Mouse (Mus musculus) MEL (cell line): ENCODE measurements at regions not wholly inside any gene's neighbourhood (a gene's known extent, or its start where the extent isn't known, plus 50 kb on each side); places are given as distances from the start of the nearest gene placed in this dataset.

Experiments used
- DNase-seq: peaks from one replicate; pipeline ENCODE4 v3.0.0; 2011; ENCODE audit warnings: low read depth, low spot score
- H3K27ac ChIP-seq: 2 replicates; pipeline ENCODE4 v1.5.1; 2012; ENCODE audit warnings: low read depth, mild to moderate bottlenecking, control low read depth, low read length, moderate library complexity; ENCODE audit not compliant: control insufficient read depth
- H3K27me3 ChIP-seq, 2 experiments: fragments of 150-350 bp in 1 of 2; sonication (generic) in 1 of 2; 2 replicates each; pipeline ENCODE4 v1.6.1; 2012; ENCODE audit warnings: low read length in 2 of 2, mild to moderate bottlenecking in 2 of 2, improper control_type of control experiment in 1 of 2, moderate library complexity in 1 of 2; ENCODE audit not compliant: insufficient read depth in 2 of 2, control insufficient read depth in 1 of 2
- H3K36me3 ChIP-seq, 2 experiments: 2 replicates each; pipeline ENCODE4 v1.6.1; 2012 to 2014; ENCODE audit warnings: low read length in 2 of 2, improper control_type of control experiment in 1 of 2, inconsistent platforms in 1 of 2, mild to moderate bottlenecking in 1 of 2; ENCODE audit not compliant: insufficient read depth in 2 of 2, control insufficient read depth in 1 of 2
- H3K4me1 ChIP-seq, 2 experiments: fragments of 150-350 bp in 1 of 2; sonication (generic) in 1 of 2; 2 replicates each; pipeline ENCODE4 v1.6.1; 2012; ENCODE audit warnings: low read length in 2 of 2, improper control_type of control experiment in 1 of 2, mild to moderate bottlenecking in 1 of 2; ENCODE audit not compliant: insufficient read depth in 2 of 2, control insufficient read depth in 1 of 2
- H3K4me3 ChIP-seq, 2 experiments: fragments of 150-350 bp in 1 of 2; sonication (generic) in 1 of 2; 2 replicates each; pipeline ENCODE4 v1.5.1; 2012; ENCODE audit warnings: low read depth in 2 of 2, low read length in 2 of 2, mild to moderate bottlenecking in 2 of 2, moderate library complexity in 2 of 2, control low read depth in 1 of 2, improper control_type of control experiment in 1 of 2; ENCODE audit not compliant: control insufficient read depth in 1 of 2, insufficient read depth in 1 of 2
- H3K79me2 ChIP-seq: 2 replicates; pipeline ENCODE4 v1.6.1; 2012; ENCODE audit warnings: mild to moderate bottlenecking, low read length, moderate library complexity; ENCODE audit not compliant: control insufficient read depth, poor library complexity, insufficient read depth
- H3K9ac ChIP-seq: 2 replicates; pipeline ENCODE4 v1.6.1; 2012; ENCODE audit warnings: low read depth, mild to moderate bottlenecking, control low read depth, low read length, moderate library complexity; ENCODE audit not compliant: control insufficient read depth, poor library complexity, severe bottlenecking
- H3K9me3 ChIP-seq: fragments of 150-350 bp; sonication (generic); replicated peaks from 2 replicates; pipeline ENCODE4 v1.6.1; 2012; ENCODE audit warnings: mild to moderate bottlenecking, low read length, improper control_type of control experiment, moderate library complexity; ENCODE audit not compliant: insufficient read depth
- CHD1 ChIP-seq: IDR thresholded peaks from 2 replicates; pipeline ENCODE4 v1.6.1; 2012; ENCODE audit warnings: low read depth, mild to moderate bottlenecking, inconsistent platforms, low read length, improper control_type of control experiment
- CHD2 ChIP-seq: IDR thresholded peaks from 2 replicates; pipeline ENCODE4 v1.6.1; 2011; ENCODE audit warnings: low read length, improper control_type of control experiment
- CTCF ChIP-seq, 3 experiments: IDR thresholded peaks in 2 of 3; conservative IDR thresholded peaks in 1 of 3; 2 replicates each; pipeline ENCODE4 v1.5.1; 2011 to 2012; ENCODE audit warnings: low read length in 3 of 3, low read depth in 2 of 3, mild to moderate bottlenecking in 2 of 3, improper control_type of control experiment in 1 of 3, inconsistent platforms in 1 of 3, mixed read lengths in 1 of 3, moderate library complexity in 1 of 3; ENCODE audit not compliant: control insufficient read depth in 1 of 3, insufficient read depth in 1 of 3, poor library complexity in 1 of 3, severe bottlenecking in 1 of 3
- E2F4 ChIP-seq: IDR thresholded peaks from 2 replicates; pipeline ENCODE4 v1.6.1; 2011; ENCODE audit warnings: low read depth, low read length, improper control_type of control experiment, borderline replicate concordance
- EP300 ChIP-seq, 2 experiments: IDR thresholded peaks; 2 replicates each; pipeline ENCODE4 v1.6.1; 2011; ENCODE audit warnings: improper control_type of control experiment in 2 of 2, low read length in 2 of 2, low read depth in 1 of 2, mild to moderate bottlenecking in 1 of 2
- ETS1 ChIP-seq: IDR thresholded peaks from 2 replicates; pipeline ENCODE4 v1.6.1; 2012; ENCODE audit warnings: low read depth, mild to moderate bottlenecking, inconsistent platforms, low read length, improper control_type of control experiment, moderate library complexity
- HCFC1 ChIP-seq: IDR thresholded peaks from 2 replicates; pipeline ENCODE4 v1.6.1; 2012; ENCODE audit warnings: low read depth, mild to moderate bottlenecking, inconsistent platforms, low read length, improper control_type of control experiment, moderate library complexity
- JUND ChIP-seq: IDR thresholded peaks from 2 replicates; pipeline ENCODE4 v1.6.1; 2011; ENCODE audit warnings: low read depth, mild to moderate bottlenecking, improper control_type of control experiment, low read length
- KAT2A ChIP-seq: conservative IDR thresholded peaks from 2 replicates; pipeline ENCODE4 v1.6.1; 2012; ENCODE audit warnings: low read depth, low read length, improper control_type of control experiment, inconsistent platforms
- MAFK ChIP-seq: IDR thresholded peaks from 2 replicates; pipeline ENCODE4 v1.6.1; 2011; ENCODE audit warnings: low read depth, mild to moderate bottlenecking, low read length, improper control_type of control experiment, borderline replicate concordance
- MEF2A ChIP-seq: IDR thresholded peaks from 2 replicates; pipeline ENCODE4 v1.6.1; 2014; ENCODE audit warnings: low read depth, mild to moderate bottlenecking, inconsistent platforms, low read length, improper control_type of control experiment; ENCODE audit not compliant: poor library complexity, insufficient replicate concordance, severe bottlenecking; ENCODE audit errors: extremely low read depth
- MXI1 ChIP-seq: IDR thresholded peaks from 2 replicates; pipeline ENCODE4 v1.6.1; 2011; ENCODE audit warnings: mild to moderate bottlenecking, low read depth, low read length, improper control_type of control experiment
- MYB ChIP-seq: IDR thresholded peaks from 2 replicates; pipeline ENCODE4 v1.6.1; 2011; ENCODE audit warnings: mild to moderate bottlenecking, low read depth, low read length, improper control_type of control experiment
- MYC ChIP-seq: IDR thresholded peaks from 2 replicates; pipeline ENCODE4 v1.6.1; 2011; ENCODE audit warnings: low read depth, mild to moderate bottlenecking, low read length, improper control_type of control experiment, moderate library complexity
- NELFE ChIP-seq: IDR thresholded peaks from 2 replicates; pipeline ENCODE4 v1.6.1; 2011; ENCODE audit warnings: low read depth, low read length, improper control_type of control experiment
- POLR2AphosphoS5 ChIP-seq: IDR thresholded peaks from 2 replicates; pipeline ENCODE4 v1.6.1; 2012; ENCODE audit warnings: low read depth, borderline replicate concordance, mild to moderate bottlenecking, inconsistent platforms, low read length, moderate library complexity, mixed read lengths
- RCOR1 ChIP-seq: IDR thresholded peaks from 2 replicates; pipeline ENCODE4 v1.6.1; 2012; ENCODE audit warnings: low read depth, mild to moderate bottlenecking, inconsistent platforms, low read length, improper control_type of control experiment
- SIN3A ChIP-seq: IDR thresholded peaks from 2 replicates; pipeline ENCODE4 v1.6.1; 2012; ENCODE audit warnings: low read length, improper control_type of control experiment, inconsistent platforms
- TAL1 ChIP-seq: IDR thresholded peaks from 2 replicates; pipeline ENCODE4 v1.6.1; 2012; ENCODE audit warnings: mild to moderate bottlenecking, inconsistent platforms, low read length, moderate library complexity, mixed read lengths
- TBP ChIP-seq: IDR thresholded peaks from 2 replicates; pipeline ENCODE4 v1.8.0; 2011; ENCODE audit warnings: low read depth, low read length, improper control_type of control experiment
- ZMIZ1 ChIP-seq: IDR thresholded peaks from 2 replicates; pipeline ENCODE4 v1.6.1; 2012; ENCODE audit warnings: low read depth, mild to moderate bottlenecking, inconsistent platforms, low read length, improper control_type of control experiment, moderate library complexity

DNA sequence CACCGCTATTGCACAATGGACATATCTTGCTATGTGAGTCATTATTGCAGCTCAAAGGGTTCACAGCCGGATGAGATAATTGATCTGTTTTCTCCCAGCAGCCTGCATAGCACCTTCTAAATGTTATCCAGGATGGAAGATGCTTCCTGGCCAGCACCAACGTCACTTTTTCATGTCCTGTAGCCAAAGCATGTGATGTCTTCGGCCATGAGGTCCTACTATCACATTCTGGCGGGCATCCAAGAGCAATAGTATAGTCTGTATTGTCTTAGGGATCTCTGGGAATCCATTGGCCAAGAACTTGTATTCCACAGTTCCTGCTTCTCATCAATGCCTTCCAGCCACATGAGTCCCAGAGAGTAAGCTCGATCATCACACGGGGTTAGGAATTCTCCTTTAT, 70.6 kb downstream of the Npy start:
- no peak overlapping the region for H3K27ac ChIP-seq
- H3K79me2 ChIP-seq, result no peaks in the 10 kb centered on the region
- H3K4me3 ChIP-seq, result no peak overlapping the region
- no peaks in the 10 kb centered on the region for H3K9me3 ChIP-seq
- no peaks in the 10 kb centered on the region for H3K27me3 ChIP-seq
- no peaks in the 10 kb centered on the region for H3K4me1 ChIP-seq
- no peak overlapping the region for H3K9ac ChIP-seq
- DNase-seq, result no peak
- no peaks in the 10 kb centered on the region for H3K36me3 ChIP-seq
- no peak for TF ChIP-seq ETS1
- TF ChIP-seq MYC, result no peak
- TF ChIP-seq TAL1, result no peak
- TF ChIP-seq NELFE, result no peak
- TF ChIP-seq E2F4, result no peak
- TF ChIP-seq TBP, result no peak
- no peak for TF ChIP-seq CHD2
- no peak for TF ChIP-seq ZMIZ1
- TF ChIP-seq MAFK, result no peak

DNA sequence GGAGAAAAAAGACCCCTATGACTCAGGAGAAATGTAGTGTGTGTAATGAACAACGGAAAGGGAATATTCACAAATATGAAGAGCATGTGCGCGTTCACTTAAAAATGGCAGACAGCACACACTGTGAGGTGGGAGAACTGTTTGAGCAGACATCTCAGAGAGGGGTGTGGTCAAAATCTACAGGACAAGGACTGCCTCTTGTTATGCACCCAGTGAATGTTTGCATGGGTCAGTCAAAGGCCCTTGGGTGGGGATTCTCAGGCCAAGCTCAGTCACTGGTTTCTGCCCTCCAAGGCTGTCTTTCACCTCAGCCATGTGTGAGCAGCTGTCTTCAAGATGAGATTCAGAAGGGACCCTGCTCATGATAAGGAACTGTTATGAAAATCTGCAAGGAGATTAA, 76.6 kb downstream of the Npy start:
- TF ChIP-seq HCFC1 (no peak), SIN3A (no peak), POLR2AphosphoS5 (no peak), MEF2A (no peak), MYC (no peak), MXI1 (no peak), TBP (no peak), JUND (no peak), RCOR1 (no peak), CHD1 (no peak), CTCF (IDR thresholded peaks at IDR 0.05 in 2 of 3, conservative IDR thresholded peaks at IDR 0.05 in 1 of 3; ENCODE audit: control insufficient read depth in 1 of 3, insufficient read depth in 1 of 3, low read depth in 2 of 3, low read length in 3 of 3, poor library complexity in 1 of 3, severe bottlenecking in 1 of 3) (no peak), TAL1 (no peak), KAT2A (no peak), EP300 (IDR thresholded peaks at IDR 0.05; ENCODE audit: low read depth in 1 of 2, low read length in 2 of 2) (no peak), ZMIZ1 (no peak), NELFE (no peak), MYB (no peak), CHD2 (no peak)
- H3K27me3 ChIP-seq, result no peaks in the 10 kb centered on the region
- H3K27ac ChIP-seq, result no peak overlapping the region
- H3K79me2 ChIP-seq, result no peaks in the 10 kb centered on the region
- no peak overlapping the region for H3K9ac ChIP-seq
- H3K9me3 ChIP-seq, result no peaks in the 10 kb centered on the region
- no peak for DNase-seq
- no peaks in the 10 kb centered on the region for H3K4me1 ChIP-seq
- H3K36me3 ChIP-seq, result no peaks in the 10 kb centered on the region
- H3K4me3 ChIP-seq, result no peak overlapping the region
